ENCODE assay signal across 17 mouse cellular contexts in the genomic region with DNA sequence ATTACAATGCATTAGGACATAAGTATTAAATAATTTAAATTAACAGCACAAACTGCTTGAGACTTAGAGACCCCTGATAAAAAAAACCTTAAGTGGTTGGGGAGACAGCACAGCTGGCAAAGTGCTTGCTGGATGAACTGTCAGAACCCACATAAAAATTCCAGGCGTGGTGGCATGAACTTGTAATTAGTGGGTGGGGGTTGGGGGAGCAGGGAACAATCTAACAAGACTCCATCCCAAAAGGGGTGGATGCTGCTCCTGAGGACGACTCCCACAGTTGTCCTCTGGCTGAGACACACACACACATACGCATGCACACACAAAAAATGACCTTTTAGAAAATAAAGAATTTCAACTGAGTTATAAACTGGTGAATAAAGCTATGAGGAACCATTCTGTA.
DNase-seq lines count a peak whose midpoint lies in the region.
"Had no signal": no experiment of that assay in that cellular context is flagged by ENCODE, and none has a peak within 500 bp of the region (broad histone marks: within the 10 kb centered on the region; RNA-seq: fewer than 3 reads in every experiment).

No protein-coding gene starts in this region.

- no peaks in the 10 kb centered on the region for H3K27me3 ChIP-seq in heart, embryonic 10.5 days (ENCODE audit: insufficient read depth, poor library complexity, severe bottlenecking)
- H3K27me3 ChIP-seq: CH12.LX, Patski had no signal

- H3K9me3 ChIP-seq in heart, embryonic 10.5 days, result no peaks in the 10 kb centered on the region
- H3K9me3 ChIP-seq: G1E had no signal

- H3K27ac ChIP-seq in heart, embryonic 10.5 days, result no peak overlapping the region

- no peak overlapping the region for H3K4me3 ChIP-seq in heart, embryonic 10.5 days

- intact Hi-C loops in heart, postnatal 36 days (cut with DNase I), result no loop called here

- 80% methylated on average over 3 of the region's 3 CpGs for whole genome bisulfite sequencing in heart, embryonic 10.5 days

- peak; percentile 74 for DNase-seq in heart, adult 11 months
- no peak for DNase-seq in heart, adult 8-10 months (ENCODE audit: low spot score)
- DNase-seq in heart, embryonic 10.5 days (ENCODE audit: low spot score), result peak; percentile 60
- no peak for DNase-seq in heart, postnatal 36 days
- DNase-seq: adrenal gland, adult 2 months; adrenal gland, adult 8-10 months; adrenal gland, postnatal 10 days; adrenal gland, postnatal 14 days; adrenal gland, postnatal 25 days; adrenal gland, postnatal 36 days; B cell, adult 2 months; cerebellum, adult 11 months; cerebellum, adult 11-12 months; cerebellum, adult 18-20 months had no signal

- H3K4me1 ChIP-seq in heart, embryonic 10.5 days, result no peaks in the 10 kb centered on the region

- peaks cover 15% of the 10 kb centered on the region; the same call in 1 of the 2 replicates for H3K36me3 ChIP-seq in heart, embryonic 10.5 days

Comparison
In these comparisons a context has a peak if more than half of its experiments do, and no peak if none do; other contexts are left out.
1. DNase-seq: peak in heart, adult 11 months (single experiment) and heart, embryonic 10.5 days (single experiment); none in heart, adult 8-10 months (single experiment) and heart, postnatal 36 days (0 of 2).